Mouse (Mus musculus): Measurements from ENCODE around the gene Reg3b.
A peak's percentile ranks its signal among the peaks of the same experiment; 100 is the strongest.
"Not testable (repeated sequence)": the region's sequence is repeated elsewhere in the genome, so short reads cannot be mapped to it uniquely, and the experiment has no call there.

The Reg3b gene

DNA sequence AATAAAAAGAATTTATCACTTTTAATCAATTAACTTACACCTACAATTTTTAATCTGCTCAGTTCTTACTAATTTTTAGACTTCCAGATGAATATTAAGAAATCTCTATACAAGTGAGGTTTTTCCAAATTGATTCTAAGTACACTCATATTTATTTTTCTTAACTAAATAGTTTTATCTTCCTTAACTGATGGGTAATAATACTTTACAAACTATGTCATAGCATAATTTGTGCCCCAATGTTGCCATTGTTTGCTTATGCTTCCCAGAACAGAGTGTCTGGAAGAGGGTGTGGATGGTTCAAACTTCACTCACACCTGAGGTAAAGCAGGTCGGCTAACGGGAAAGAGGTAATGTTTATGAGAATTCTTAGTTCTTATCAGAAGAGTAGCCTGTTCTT lies at the start of gene Reg3b:
Reg3b (plus strand) TSS at position 301 of the 400 bp plus-strand sequence.
- DNase-seq (ENCODE audit: low spot score), result no peak

DNA sequence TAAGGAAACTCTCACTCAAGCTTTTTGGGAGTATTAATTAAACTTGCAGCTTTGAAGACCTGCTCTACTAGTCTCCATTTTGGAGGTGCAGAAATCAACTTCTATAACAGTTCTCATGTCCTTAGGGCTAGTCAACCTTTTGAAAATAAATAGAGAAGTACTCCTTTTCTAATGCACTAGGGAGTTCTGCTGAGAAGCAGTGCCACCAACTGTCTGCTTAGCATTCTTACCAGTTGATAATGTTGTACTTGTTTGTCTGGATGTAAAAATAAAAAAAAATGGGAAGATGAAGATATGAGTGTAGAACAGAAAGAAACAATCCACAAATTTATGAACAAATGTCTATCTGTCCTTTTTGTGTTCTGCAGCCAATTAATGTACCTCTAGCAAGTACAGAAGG lies 42.7 kb upstream of the Reg3b start:
- no peak for DNase-seq (ENCODE audit: low spot score)

DNA sequence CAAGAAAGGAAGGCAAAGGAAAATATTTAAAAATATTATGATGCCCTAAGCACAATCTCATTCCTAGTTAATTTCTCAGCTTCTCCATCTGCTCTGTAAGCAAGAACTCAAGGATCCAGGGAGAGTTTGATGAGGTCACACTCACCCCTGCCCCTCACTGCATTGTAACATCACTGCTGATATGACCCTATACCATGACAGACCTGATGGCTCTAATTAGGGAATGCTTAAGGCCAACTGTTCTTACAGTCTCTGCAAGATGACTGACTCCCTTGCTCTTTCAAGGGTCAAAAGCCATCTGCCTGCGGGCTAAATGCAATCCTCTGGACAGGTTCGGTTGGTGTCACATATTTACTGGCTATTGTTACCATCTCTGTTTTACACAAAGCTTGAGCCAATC lies 41.3 kb upstream of the Reg3b start:
- DNase-seq (ENCODE audit: low spot score), result no peak

DNA sequence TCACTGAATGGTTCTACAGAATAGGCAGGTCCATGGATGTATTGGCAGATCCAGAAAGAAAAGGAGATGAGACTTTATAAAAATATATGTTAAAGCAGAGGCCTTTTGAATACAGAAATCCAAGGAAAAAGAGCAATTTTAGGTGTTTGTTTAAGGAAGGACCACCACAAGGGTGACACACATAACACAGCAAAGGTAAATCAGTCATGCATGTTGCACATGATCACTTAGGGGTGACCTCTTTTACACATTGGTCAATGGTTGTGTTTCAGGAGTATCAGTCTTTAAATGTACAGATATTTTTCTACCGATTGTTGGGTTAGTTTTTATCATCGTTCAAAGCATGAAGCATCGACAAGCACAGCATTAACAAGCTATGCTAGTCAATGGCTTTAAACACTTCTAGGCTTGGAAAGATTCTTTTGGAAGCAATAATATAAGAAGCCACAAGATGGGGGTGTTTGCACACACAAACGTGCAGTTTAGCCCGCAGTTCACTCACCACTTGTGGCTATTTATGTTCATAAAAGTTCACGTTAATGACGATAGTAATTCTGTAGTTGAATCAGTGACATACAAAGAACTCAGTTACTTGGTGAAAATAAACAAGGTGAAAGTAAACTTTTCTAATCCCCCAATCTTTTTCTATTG lies 38.4 kb upstream of the Reg3b start:
- peak; percentile 21 for DNase-seq (ENCODE audit: low spot score)

DNA sequence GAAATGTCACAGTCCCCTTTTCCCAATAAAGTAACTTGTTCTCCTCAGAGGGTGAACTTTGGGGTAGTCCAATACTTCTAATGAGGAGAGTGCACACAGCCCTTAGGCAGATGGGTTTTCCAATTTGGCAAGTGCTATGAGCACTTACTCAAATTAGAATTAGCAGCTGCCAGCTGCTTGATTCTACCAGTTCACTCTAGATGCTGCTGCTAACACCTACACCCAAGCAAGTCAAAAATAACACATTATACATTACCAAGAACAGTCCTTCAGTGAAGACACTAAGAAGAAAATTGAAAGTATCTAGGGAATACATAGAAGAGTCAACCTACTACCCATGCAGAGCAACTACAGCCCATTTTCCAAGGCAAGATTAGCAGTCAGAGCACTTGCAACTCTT lies 30.2 kb upstream of the Reg3b start:
- DNase-seq (ENCODE audit: low spot score), result no peak

DNA sequence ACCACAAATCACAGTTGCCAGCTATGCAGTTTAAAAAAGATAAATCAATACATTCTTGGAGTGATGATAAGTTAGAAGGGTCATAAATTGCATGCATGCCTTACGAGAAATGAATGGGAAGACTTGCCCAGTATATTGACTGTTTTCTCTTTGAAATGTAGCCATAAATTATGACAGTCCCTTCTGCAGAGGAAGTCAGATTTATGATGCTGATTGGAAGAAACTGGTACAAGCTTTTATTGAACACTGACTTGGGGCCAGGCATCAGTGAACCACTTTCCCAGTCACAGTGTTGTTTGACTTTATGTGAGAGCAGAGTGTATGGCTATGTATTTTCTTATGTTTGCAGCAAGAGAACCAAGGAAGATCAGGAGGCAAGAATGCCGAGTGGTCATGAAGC lies 28.8 kb upstream of the Reg3b start:
- DNase-seq (ENCODE audit: low spot score), result no peak

DNA sequence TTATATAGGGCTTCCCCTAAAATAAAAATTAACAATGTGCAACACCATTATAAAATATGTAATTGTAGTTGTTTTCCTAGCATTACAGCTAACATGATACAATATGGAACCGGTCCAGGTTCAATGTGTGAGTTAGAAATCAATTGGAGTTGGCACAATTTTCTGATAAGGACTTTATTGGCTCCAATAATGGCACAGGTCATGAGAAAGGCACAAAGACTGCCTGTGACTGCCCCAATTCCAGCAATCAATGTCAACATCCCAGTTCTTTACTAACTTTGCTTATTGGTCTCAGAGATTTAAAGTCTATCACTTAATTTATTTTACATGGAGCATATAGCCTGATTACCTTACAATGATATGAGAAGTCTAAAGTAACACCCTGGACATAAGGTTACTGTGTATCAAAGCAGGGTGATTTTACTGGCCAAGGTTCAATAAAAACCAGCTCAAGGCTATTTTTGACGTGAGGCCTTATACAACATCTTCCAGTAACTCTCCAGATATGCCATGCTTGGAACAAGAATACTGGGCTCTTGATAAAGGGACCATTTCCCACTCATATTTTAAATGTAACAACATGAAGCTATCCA lies 8.4 kb upstream of the Reg3b start:
- no peak for DNase-seq (ENCODE audit: low spot score)

DNA sequence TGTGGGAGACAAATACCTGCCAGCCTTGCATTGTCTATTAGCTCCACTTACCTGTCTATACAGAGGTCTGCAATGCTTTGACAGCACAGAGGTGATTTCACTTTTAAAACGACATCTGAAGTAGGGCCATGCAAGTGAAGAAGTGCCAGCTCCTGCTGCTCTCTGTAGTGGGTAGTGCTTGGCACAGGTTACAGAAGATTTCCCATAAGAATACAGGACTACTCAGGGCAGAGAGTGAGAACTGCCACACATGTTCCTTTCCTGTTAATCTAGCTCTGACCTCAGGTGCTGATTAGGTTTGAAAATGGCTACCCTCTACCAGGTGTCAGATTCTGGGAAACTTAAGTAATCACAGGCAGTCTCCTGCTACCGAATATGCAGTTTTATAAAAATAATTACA lies 8.3 kb downstream of the Reg3b start, which contains the start of gene Reg3d:
Reg3d (minus strand) TSS at position 101 of the 400 bp plus-strand sequence.
- DNase-seq (ENCODE audit: low spot score), result no peak

DNA sequence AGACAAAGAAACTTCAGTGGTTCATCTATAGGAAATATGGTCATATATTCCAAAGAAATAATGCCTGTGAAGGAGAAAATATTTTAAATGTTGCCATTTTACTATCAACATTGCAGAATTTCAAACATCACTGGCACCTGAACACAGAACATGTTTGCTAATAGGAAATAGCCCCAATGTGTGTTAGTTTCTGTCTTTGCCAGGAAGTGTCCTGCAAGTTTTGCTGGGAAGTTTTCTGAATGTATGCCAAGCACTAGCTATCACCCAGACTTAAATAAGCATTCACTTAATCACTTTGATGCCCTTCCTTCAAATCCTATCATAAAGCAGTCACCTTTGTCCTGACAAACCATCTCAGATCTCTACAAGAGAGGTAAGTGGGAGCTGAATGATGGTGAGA lies 10.0 kb downstream of the Reg3b start, which contains the start of gene Reg3a:
Reg3a (plus strand) TSS at position 301 of the 400 bp plus-strand sequence.
- DNase-seq (ENCODE audit: low spot score), result no peak

DNA sequence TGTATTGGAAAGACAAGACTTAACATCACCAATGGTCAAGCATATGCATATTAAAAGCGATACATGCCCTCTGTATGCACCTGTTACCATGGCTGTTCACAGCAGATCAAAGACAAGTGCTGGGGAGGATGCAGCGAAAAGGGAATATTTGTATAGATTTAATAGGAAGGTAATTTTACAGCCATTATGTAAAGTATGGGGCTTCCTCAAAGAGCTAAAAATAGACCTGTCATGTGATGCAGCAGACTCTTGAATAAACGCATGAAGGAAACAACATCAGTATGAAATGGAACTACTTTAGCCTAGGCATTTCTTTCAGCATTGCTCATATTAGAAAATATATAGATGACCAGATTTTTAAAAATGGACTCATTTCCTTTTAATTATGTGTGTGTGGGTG lies 15.2 kb downstream of the Reg3b start:
- DNase-seq (ENCODE audit: low spot score), result no peak

DNA sequence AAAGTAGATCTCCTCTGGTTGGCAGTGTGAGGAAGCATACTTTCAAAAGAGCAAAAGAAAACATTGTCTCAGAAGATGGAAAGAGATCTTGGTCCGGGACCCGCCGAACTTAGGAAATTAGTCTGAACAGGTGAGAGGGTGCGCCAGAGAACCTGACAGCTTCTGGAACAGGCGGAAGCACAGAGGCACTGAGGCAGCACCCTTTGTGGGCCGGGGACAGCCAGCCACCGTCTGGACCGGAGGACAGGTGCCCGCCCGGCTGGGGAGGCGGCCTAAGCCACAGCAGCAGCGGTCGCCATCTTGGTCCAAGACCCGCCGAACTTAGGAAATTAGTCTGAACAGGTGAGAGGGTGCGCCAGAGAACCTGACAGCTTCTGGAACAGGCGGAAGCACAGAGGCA lies 24.9 kb downstream of the Reg3b start, which contains the start of gene Reg2:
Reg2 (plus strand) TSS at position 301 of the 400 bp plus-strand sequence.
- not testable (repeated sequence) for DNase-seq (ENCODE audit: low spot score)

DNA sequence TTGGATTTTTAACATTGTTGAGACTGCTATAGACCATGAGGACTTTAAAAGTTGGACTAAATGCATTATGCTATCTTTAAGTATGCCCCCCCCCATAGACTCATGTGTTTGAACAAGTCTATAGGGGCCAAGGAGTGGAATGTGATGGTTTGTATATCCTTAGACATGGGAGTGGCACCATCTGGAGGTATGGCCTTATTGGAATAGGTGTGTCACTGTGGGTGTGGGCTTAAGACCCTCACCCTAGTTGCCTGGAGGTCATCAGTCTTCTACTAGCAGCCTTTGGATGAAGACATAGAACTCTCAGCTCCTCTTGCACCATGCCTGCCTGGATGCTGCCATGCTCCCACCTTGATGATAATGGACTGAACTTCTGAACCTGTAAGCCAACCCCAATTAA lies 52.0 kb downstream of the Reg3b start, which contains the start of gene Reg1:
Reg1 (plus strand) TSS at position 301 of the 400 bp plus-strand sequence.
- not testable (repeated sequence) for DNase-seq (ENCODE audit: low spot score)
